Mouse (Mus musculus) stomach, embryonic 14.5 days (tissue): ENCODE results near the gene Tmprss9. TPM values are rescaled to one million over a fixed set of nuclear protein-coding genes. Genes with fewer than 3 reads are reported as not detected.

Source experiments
- ATAC-seq: fragments of 200-750 bp; cut with Nextera tagmentation; 2 replicates; pipeline ENCODE4 v1.8.0; 2017; ENCODE audit warnings: low read depth, moderate TSS enrichment; ENCODE audit not compliant: insufficient number of reproducible peaks, insufficient read depth, low FRiP score
- H3K27ac ChIP-seq: fragments of 300-500 bp; sonication (generic); 2 replicates; pipeline ENCODE4 v1.5.1; 2014; ENCODE audit warnings: mild to moderate bottlenecking, low read length, moderate library complexity, mixed read lengths
- H3K27me3 ChIP-seq: fragments of 300-500 bp; sonication (generic); 2 replicates; pipeline ENCODE4 v1.6.1; 2014; ENCODE audit warnings: low read length, control low read depth, mixed read lengths; ENCODE audit not compliant: control insufficient read depth, insufficient read depth
- H3K36me3 ChIP-seq: fragments of 300-500 bp; sonication (generic); 2 replicates; pipeline ENCODE4 v1.6.1; 2014; ENCODE audit warnings: mild to moderate bottlenecking, control low read depth, low read length, moderate library complexity, mixed read lengths; ENCODE audit not compliant: control insufficient read depth, insufficient read depth
- H3K4me1 ChIP-seq: fragments of 300-500 bp; sonication (generic); 2 replicates; pipeline ENCODE4 v1.6.1; 2014; ENCODE audit warnings: low read length, control low read depth, mixed read lengths; ENCODE audit not compliant: control insufficient read depth, insufficient read depth
- H3K4me2 ChIP-seq: fragments of 300-500 bp; sonication (generic); replicated peaks from 2 replicates; pipeline ENCODE4 v1.6.1; 2014; ENCODE audit warnings: low read depth, low read length, control low read depth
- H3K4me3 ChIP-seq: fragments of 300-500 bp; sonication (generic); 2 replicates; pipeline ENCODE4 v1.5.1; 2014; ENCODE audit warnings: low read depth, low read length, control low read depth
- H3K9ac ChIP-seq: fragments of 300-500 bp; sonication (generic); replicated peaks from 2 replicates; pipeline ENCODE4 v1.6.1; 2014; ENCODE audit warnings: low read depth, mild to moderate bottlenecking, control low read depth, low read length, moderate library complexity, mixed read lengths
- H3K9me3 ChIP-seq: fragments of 300-500 bp; sonication (generic); 2 replicates; pipeline ENCODE4 v1.6.1; 2016; ENCODE audit warnings: low read depth, low read length, control low read depth; ENCODE audit not compliant: control insufficient read depth
- WGBS: fragments of 180-500 bp; shearing (Covaris S2); extraction: QIAGEN DNeasy Blood & Tissue Kit; methylation state at CpG from one replicate; pipeline ENCODE4 v1.1.7; 2014; 5-methylcytosine and 5-hydroxymethylcytosine counted together
- polyA plus RNA-seq: library from polyadenylated mRNA; unstranded; fragments of >200 nt; fragmentation: Nextera tagmentation; extraction: Ambion mirVana; gene quantifications from 2 replicates; pipeline ENCODE4 v1.2.1, GENCODE M21; 2014

The Tmprss9 gene
- polyA plus RNA-seq, 1 experiment from 2014 or later = 0.07 TPM

- Histone ChIP-seq H3K36me3 (peaks cover 28% of the 10 kb centered on the region), H3K4me2 (peak within 1 kb of the TSS; percentile 97)
- under 1% methylated on average over 72 of the region's 72 CpGs for WGBS
These were observed 28.9 kb downstream of the Tmprss9 start, which contains the start of gene Timm13 for GRCm38 (mm10) chr10:80900318-80901247. TSS of gene Timm13 (minus strand) at chr10:80900969.

GRCm38 (mm10) chr10:80901409-80902272 lies 30.0 kb downstream of the Tmprss9 start:
- no peak overlapping the region; the same call in 1 of the 2 replicates for H3K9ac ChIP-seq
- peaks cover 31% of the 10 kb centered on the region for H3K36me3 ChIP-seq
- H3K4me3 ChIP-seq = 0 out of 2 replicates have a peak overlapping the region, but pooled peaks have one; percentile 3
- WGBS = 87% methylated on average over 19 of the region's 19 CpGs
- no peaks in the 10 kb centered on the region for H3K27me3 ChIP-seq
- peaks cover 7% of the 10 kb centered on the region for H3K4me1 ChIP-seq
- ATAC-seq = no peak
- peak overlapping the region; percentile 39; the same call in 1 of the 2 replicates for H3K27ac ChIP-seq
- H3K9me3 ChIP-seq = no peaks in the 10 kb centered on the region
- H3K4me2 ChIP-seq = peak overlapping the region; percentile 30

More at GRCm38 (mm10) chr10:80900318-80901247, 28.9 kb downstream of the Tmprss9 start, which contains the start of gene Timm13:
- ATAC-seq = peak; percentile 95
- H3K9ac ChIP-seq = peak within 1 kb of the TSS; percentile 78
- H3K27ac ChIP-seq = peak within 1 kb of the TSS; percentile 64; the same call in 1 of the 2 replicates
- peak within 1 kb of the TSS; percentile 73 for H3K4me3 ChIP-seq
- H3K9me3 ChIP-seq = no peaks in the 10 kb centered on the region
- H3K4me1 ChIP-seq = peaks cover 7% of the 10 kb centered on the region
- H3K27me3 ChIP-seq = no peaks in the 10 kb centered on the region

- 91% methylated on average over 9 of the region's 9 CpGs for WGBS
- ATAC-seq = no peak
- no peaks in the 10 kb centered on the region for H3K9me3 ChIP-seq
- no peaks in the 10 kb centered on the region for H3K27me3 ChIP-seq
- peaks cover 7% of the 10 kb centered on the region for H3K4me1 ChIP-seq
- peaks cover 34% of the 10 kb centered on the region for H3K36me3 ChIP-seq
- no peak overlapping the region for H3K4me2 ChIP-seq
- H3K4me3 ChIP-seq = no peak overlapping the region
- H3K9ac ChIP-seq = no peak overlapping the region
- no peak overlapping the region for H3K27ac ChIP-seq
These were observed 30.8 kb downstream of the Tmprss9 start for GRCm38 (mm10) chr10:80902273-80902940.

- Histone ChIP-seq H3K27me3 (no peaks in the 10 kb centered on the region), H3K9ac (no peak overlapping the region), H3K27ac (no peak overlapping the region), H3K4me3 (no peak overlapping the region), H3K4me2 (no peak overlapping the region), H3K4me1 (peaks cover 7% of the 10 kb centered on the region), H3K36me3 (peaks cover 43% of the 10 kb centered on the region), H3K9me3 (no peaks in the 10 kb centered on the region)
- WGBS = 90% methylated on average over 10 of the region's 10 CpGs
- no peak for ATAC-seq
These were observed 31.6 kb downstream of the Tmprss9 start for GRCm38 (mm10) chr10:80903282-80903681.

GRCm38 (mm10) chr10:80904004-80904693 lies 32.5 kb downstream of the Tmprss9 start:
- H3K4me2 ChIP-seq = no peak overlapping the region
- no peaks in the 10 kb centered on the region for H3K9me3 ChIP-seq
- H3K4me3 ChIP-seq = no peak overlapping the region
- no peak overlapping the region for H3K9ac ChIP-seq
- WGBS = 90% methylated on average over 28 of the region's 28 CpGs
- H3K4me1 ChIP-seq = peaks cover 7% of the 10 kb centered on the region
- H3K27me3 ChIP-seq = no peaks in the 10 kb centered on the region
- H3K27ac ChIP-seq = no peak overlapping the region
- ATAC-seq = no peak
- H3K36me3 ChIP-seq = peaks cover 45% of the 10 kb centered on the region

DNA sequence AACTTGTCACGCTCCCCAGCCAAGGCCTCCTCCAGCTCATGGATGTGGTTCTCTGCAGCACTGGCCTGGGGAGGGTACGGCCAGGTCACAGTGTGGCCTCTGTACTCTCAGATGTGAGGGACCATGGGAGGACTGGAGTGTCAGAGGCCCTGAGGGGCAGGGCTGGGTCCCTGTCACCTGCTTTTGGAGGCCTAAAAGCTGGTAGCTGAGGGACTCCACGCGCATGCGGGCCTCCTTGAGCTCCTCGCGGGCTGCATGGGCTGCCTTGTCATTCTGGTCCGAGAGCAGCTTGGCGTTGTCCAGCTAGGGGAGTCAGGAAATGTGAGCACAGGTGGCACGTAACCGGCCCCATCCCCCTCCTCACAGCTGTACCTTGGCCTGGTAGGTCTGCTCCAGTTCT lies 33.1 kb downstream of the Tmprss9 start:
- no peak overlapping the region for H3K4me2 ChIP-seq
- no peaks in the 10 kb centered on the region for H3K9me3 ChIP-seq
- WGBS = 93% methylated on average over 11 of the region's 11 CpGs
- ATAC-seq = no peak
- H3K9ac ChIP-seq = no peak overlapping the region
- no peaks in the 10 kb centered on the region for H3K27me3 ChIP-seq
- peaks cover 51% of the 10 kb centered on the region for H3K36me3 ChIP-seq
- H3K4me1 ChIP-seq = peaks cover 3% of the 10 kb centered on the region
- no peak overlapping the region for H3K27ac ChIP-seq
- H3K4me3 ChIP-seq = no peak overlapping the region

DNA sequence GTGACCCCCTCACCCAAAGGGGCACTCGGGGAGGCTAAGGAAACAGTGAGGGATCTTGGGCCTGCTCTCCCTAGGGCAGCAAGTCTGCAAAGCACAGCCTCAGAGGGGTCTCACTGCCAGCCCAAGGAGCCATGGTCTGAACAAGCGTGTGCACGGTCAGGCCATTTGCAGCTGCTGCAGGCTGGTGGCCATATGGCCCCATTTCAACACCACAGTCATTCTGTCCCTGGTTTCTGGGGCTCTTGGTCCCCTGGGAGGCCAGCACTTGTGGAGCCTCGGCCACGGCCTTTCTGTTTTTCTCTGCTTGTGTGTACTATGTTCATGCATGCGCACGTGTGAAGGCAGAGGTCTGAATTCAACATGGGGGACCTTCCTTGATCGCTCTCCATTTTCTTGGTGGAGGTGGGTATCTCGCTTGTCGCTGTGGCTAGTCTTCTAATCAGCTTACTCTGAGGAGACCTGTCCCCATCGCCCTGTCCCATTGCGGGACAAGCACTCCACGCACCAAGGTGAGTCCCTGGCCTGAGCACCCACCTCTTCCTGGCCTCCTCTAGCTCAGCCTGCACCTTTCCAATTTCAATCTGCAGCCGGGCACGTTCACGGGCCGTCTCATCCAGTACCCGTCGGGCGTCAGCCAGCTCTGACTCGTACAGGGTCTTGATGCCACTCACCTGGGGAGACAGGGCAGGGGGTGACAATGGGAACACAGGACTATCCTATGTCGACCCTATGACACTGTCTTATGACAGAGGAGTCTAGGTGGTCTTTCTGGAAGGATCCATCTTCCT lies 37.9 kb downstream of the Tmprss9 start:
- Histone ChIP-seq H3K27me3 (no peaks in the 10 kb centered on the region), H3K27ac (no peak overlapping the region), H3K9ac (no peak overlapping the region), H3K4me3 (no peak overlapping the region), H3K9me3 (no peaks in the 10 kb centered on the region), H3K4me1 (no peaks in the 10 kb centered on the region), H3K36me3 (peaks cover 45% of the 10 kb centered on the region), H3K4me2 (no peak overlapping the region)
- no peak for ATAC-seq
- 94% methylated on average over 22 of the region's 22 CpGs for WGBS
